Mouse (Mus musculus) CD4-positive naive resting alpha-beta T cell, adult 57 days (primary cell): ENCODE measurements around the gene Tmed1. TPM values are rescaled to one million over a fixed set of nuclear protein-coding genes. Genes with fewer than 3 reads are reported as not detected.

Source experiments
- total RNA-seq: library from RNA; stranded (reverse); gene quantifications from one replicate; pipeline ENCODE4 v1.2.4, GENCODE M21; 2023

Gene Tmed1
- 0.47 TPM for total RNA-seq

GRCm38 (mm10) chr9:21509772-21510688 is at the start of gene Tmed1:
Gene Tmed1 (minus strand): TSS chr9:21510252.

DNA sequence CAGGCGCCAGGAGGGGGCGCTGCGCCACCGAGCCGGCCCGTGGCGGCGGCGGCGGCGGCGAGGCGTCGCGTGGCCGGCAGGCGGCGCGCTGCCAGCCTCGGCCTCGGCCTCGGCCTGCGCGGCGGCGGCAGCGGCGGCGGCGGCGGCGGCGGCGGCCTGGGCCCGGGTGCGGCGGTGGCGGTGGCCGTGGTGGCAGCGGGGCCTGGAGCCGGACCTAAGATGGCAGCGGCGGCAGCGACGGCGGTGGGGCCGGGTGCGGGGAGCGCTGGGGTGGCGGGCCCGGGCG is 36.7 kb upstream of the Tmed1 start, which contains the start of gene Carm1:
TSS of gene Carm1 (plus strand) at position 106 of the 286 bp plus-strand sequence.

GRCm38 (mm10) chr9:21525937-21526633 is 16.0 kb upstream of the Tmed1 start, which contains the start of gene AB124611:
Gene AB124611 (plus strand): TSS chr9:21526176.

Other genes starting within 250 kb of the Tmed1 start
- gene Atg4d, start 245.0 kb downstream of the Tmed1 start, total RNA-seq: 51.6 TPM
- gene Kri1, start 222.3 kb downstream of the Tmed1 start, total RNA-seq: 172 TPM
- 47.6 TPM for gene Cdkn2d, start 218.8 kb downstream of the Tmed1 start, total RNA-seq
- gene Ap1m2, start 197.9 kb downstream of the Tmed1 start, total RNA-seq: 4.0 TPM
- gene Slc44a2, start 189.6 kb downstream of the Tmed1 start, total RNA-seq: 379 TPM
- gene Ilf3, start 142.4 kb downstream of the Tmed1 start, total RNA-seq: 116 TPM
- gene Qtrt1, start 98.4 kb downstream of the Tmed1 start, total RNA-seq: 84.4 TPM
- gene Dnm2, start 85.3 kb downstream of the Tmed1 start, total RNA-seq: 346 TPM
- 70.4 TPM for gene AB124611, start 15.9 kb upstream of the Tmed1 start, total RNA-seq
- gene Carm1, start 36.6 kb upstream of the Tmed1 start, total RNA-seq: 59.5 TPM
- gene Timm29, start 82.5 kb upstream of the Tmed1 start, total RNA-seq: 29.6 TPM
- 13.5 TPM for gene Yipf2, start 82.6 kb upstream of the Tmed1 start, total RNA-seq
- gene Smarca4, start 105.9 kb upstream of the Tmed1 start, total RNA-seq: 88.7 TPM
- gene Ldlr, start 213.2 kb upstream of the Tmed1 start, total RNA-seq: 56.5 TPM